Mouse (Mus musculus) embryonic facial prominence, embryonic 13.5 days (tissue): ENCODE measurements around the gene Cyp1a1. TPM values are rescaled to one million over a fixed set of nuclear protein-coding genes. Genes with fewer than 3 reads are reported as not detected.

Source experiments
- ATAC-seq: fragments of 200-750 bp; cut with Nextera tagmentation; 2 replicates; pipeline ENCODE4 v1.8.0; 2017; ENCODE audit warnings: low read depth; ENCODE audit not compliant: insufficient number of reproducible peaks, insufficient read depth, low FRiP score, low TSS enrichment
- H3K27ac ChIP-seq: fragments of 300-500 bp; sonication (generic); 2 replicates; pipeline ENCODE4 v1.5.1; 2015; ENCODE audit warnings: moderate library complexity, mild to moderate bottlenecking, inconsistent platforms
- H3K27me3 ChIP-seq: fragments of 300-500 bp; sonication (generic); 2 replicates; pipeline ENCODE4 v1.6.1; 2015; ENCODE audit warnings: mild to moderate bottlenecking, inconsistent platforms
- H3K36me3 ChIP-seq: fragments of 300-500 bp; sonication (generic); 2 replicates; pipeline ENCODE4 v1.6.1; 2015; ENCODE audit warnings: mild to moderate bottlenecking, inconsistent platforms
- H3K4me1 ChIP-seq: fragments of 300-500 bp; sonication (generic); 2 replicates; pipeline ENCODE4 v1.6.1; 2015; ENCODE audit warnings: inconsistent platforms
- H3K4me2 ChIP-seq: fragments of 300-500 bp; sonication (generic); 2 replicates; pipeline ENCODE4 v1.6.1; 2015; ENCODE audit warnings: moderate library complexity, mild to moderate bottlenecking, inconsistent platforms
- H3K4me3 ChIP-seq: fragments of 300-500 bp; sonication (generic); 2 replicates; pipeline ENCODE4 v1.5.1; 2015; ENCODE audit warnings: mild to moderate bottlenecking, inconsistent platforms
- H3K9ac ChIP-seq: fragments of 300-500 bp; sonication (generic); 2 replicates; pipeline ENCODE4 v1.6.1; 2015; ENCODE audit warnings: mild to moderate bottlenecking, inconsistent platforms
- H3K9me3 ChIP-seq: fragments of 300-500 bp; sonication (generic); 2 replicates; pipeline ENCODE4 v1.6.1; 2016; ENCODE audit warnings: inconsistent platforms
- WGBS: fragments of 180-500 bp; shearing (Covaris S2); methylation state at CpG from one replicate; pipeline ENCODE4 v1.1.7; 2015; ENCODE audit warnings: mixed read lengths; 5-methylcytosine and 5-hydroxymethylcytosine counted together
- polyA plus RNA-seq: library from polyadenylated mRNA; unstranded; fragments of >200 nt; fragmentation: Nextera tagmentation; extraction: Ambion mirVana; gene quantifications from 2 replicates; pipeline ENCODE4 v1.2.1, GENCODE M21; 2015

Gene Cyp1a1
- polyA plus RNA-seq, 1 experiment from 2014 or later = not detected

DNA sequence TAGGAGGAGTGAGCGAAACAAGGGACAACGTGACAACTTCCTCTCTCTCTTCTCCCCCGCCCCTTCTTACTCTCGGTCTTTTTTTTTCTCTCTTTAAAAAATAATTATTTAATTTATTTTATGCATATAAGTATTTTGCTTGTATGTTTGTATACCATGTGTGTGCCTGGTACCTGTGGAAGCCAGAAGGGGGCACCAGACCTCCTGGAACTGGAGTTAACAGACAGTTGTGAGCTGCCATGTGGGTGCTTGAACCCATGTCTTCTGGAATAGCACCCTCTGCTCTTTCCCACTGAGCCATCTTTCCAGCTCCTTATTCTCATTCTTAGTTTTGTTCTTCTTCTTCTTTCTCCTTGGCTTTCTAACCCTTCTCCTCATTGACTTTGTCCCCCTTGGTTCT, 28.8 kb upstream of the Cyp1a1 start:
- Histone ChIP-seq H3K27me3 (peaks cover 12% of the 10 kb centered on the region), H3K4me2 (no peak overlapping the region), H3K9ac (no peak overlapping the region), H3K27ac (no peak overlapping the region), H3K4me1 (peaks cover 4% of the 10 kb centered on the region), H3K9me3 (no peaks in the 10 kb centered on the region), H3K4me3 (no peak overlapping the region), H3K36me3 (no peaks in the 10 kb centered on the region)
- 80% methylated on average over 4 of the region's 4 CpGs for WGBS
- ATAC-seq = no peak

DNA sequence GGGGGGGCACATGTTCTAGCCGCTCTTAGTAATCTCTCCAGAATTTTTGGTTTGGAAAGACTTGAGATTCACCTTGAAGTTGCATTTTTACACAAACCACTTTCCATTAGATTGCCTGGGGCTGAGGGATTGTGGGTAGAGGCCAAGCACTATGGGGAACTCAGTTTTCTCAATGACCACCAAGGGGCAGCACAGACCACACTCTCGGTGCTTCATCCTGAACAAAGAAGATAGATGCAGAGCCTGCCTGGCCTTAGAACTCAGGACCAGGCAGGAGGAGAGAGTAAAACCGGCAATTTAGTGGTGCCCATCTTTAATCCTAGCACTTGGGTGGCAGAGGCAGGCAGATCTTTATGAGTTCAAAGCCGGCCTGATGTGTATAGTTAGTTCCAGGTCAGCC, 28.0 kb upstream of the Cyp1a1 start:
- Histone ChIP-seq H3K4me1 (peaks cover 4% of the 10 kb centered on the region), H3K4me2 (no peak overlapping the region), H3K4me3 (no peak overlapping the region), H3K27ac (no peak overlapping the region), H3K36me3 (no peaks in the 10 kb centered on the region), H3K27me3 (peaks cover 4% of the 10 kb centered on the region; the same call in 1 of the 2 replicates), H3K9me3 (no peaks in the 10 kb centered on the region), H3K9ac (no peak overlapping the region)
- no peak for ATAC-seq
- WGBS = 27% methylated on average over 4 of the region's 4 CpGs

DNA sequence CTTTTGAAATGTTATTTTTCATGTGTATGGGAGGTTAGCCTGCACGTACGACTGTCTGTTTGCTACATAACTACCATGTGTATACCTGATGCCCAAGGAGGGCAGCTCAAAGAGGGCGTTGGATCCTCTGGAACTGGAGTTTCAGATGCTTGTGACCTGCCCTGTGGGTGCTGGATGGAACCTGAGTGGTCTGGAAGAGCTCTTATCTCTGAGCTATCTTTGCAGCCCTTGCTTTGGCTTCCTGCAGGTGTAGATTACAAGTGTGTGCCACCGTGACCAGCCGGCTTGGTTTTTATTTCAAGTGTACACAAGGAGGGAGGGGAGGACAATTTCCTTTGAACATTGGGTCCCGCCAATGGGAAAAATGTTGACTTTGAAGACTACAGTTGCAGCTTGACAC, 27.2 kb upstream of the Cyp1a1 start:
- Histone ChIP-seq H3K27ac (no peak overlapping the region), H3K36me3 (no peaks in the 10 kb centered on the region), H3K4me2 (no peak overlapping the region), H3K9me3 (no peaks in the 10 kb centered on the region), H3K4me1 (peaks cover 4% of the 10 kb centered on the region), H3K27me3 (no peaks in the 10 kb centered on the region), H3K9ac (no peak overlapping the region), H3K4me3 (no peak overlapping the region)
- WGBS = 62% methylated on average over 6 of the region's 6 CpGs
- no peak for ATAC-seq

- Histone ChIP-seq H3K9me3 (no peaks in the 10 kb centered on the region), H3K4me2 (no peak overlapping the region), H3K27me3 (no peaks in the 10 kb centered on the region), H3K36me3 (no peaks in the 10 kb centered on the region), H3K4me3 (no peak overlapping the region), H3K9ac (no peak overlapping the region), H3K4me1 (no peaks in the 10 kb centered on the region), H3K27ac (no peak overlapping the region)
- 67% methylated on average over 3 of the region's 3 CpGs for WGBS
- ATAC-seq = no peak
These were observed 26.2 kb upstream of the Cyp1a1 start for GRCm38 (mm10) chr9:57661552-57661951.

GRCm38 (mm10) chr9:57664616-57665015, 23.1 kb upstream of the Cyp1a1 start:
- Histone ChIP-seq H3K9ac (no peak overlapping the region), H3K4me2 (no peak overlapping the region), H3K27me3 (no peaks in the 10 kb centered on the region), H3K36me3 (no peaks in the 10 kb centered on the region), H3K4me3 (no peak overlapping the region), H3K9me3 (no peaks in the 10 kb centered on the region), H3K4me1 (no peaks in the 10 kb centered on the region), H3K27ac (no peak overlapping the region)
- ATAC-seq = no peak
- 59% methylated on average over 7 of the region's 7 CpGs for WGBS

DNA sequence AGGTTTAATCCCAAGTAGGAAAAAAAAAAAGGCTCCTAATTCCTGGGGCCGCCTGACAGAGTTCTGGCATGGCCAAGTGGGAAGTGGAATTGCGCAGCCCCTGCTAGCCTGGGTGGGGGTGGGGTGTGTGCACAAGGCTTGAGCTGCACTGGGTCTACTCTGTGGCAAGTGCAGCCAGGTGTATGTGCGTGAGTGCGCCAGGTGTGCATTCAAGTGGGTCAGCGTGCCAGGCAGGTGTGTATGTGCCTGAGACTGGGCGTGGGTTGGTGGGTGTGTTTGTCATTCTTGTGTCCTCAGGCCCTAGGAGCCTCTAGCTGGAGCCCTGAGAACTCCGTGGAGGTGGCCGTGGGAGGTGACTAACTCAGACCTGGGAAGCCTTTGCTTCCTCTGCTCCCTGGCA, 21.2 kb upstream of the Cyp1a1 start:
- Histone ChIP-seq H3K9me3 (no peaks in the 10 kb centered on the region), H3K27ac (no peak overlapping the region), H3K4me2 (no peak overlapping the region), H3K4me1 (no peaks in the 10 kb centered on the region), H3K4me3 (no peak overlapping the region), H3K9ac (no peak overlapping the region), H3K36me3 (no peaks in the 10 kb centered on the region), H3K27me3 (no peaks in the 10 kb centered on the region)
- 81% methylated on average over 8 of the region's 8 CpGs for WGBS
- ATAC-seq = no peak

- Histone ChIP-seq H3K9me3 (no peaks in the 10 kb centered on the region), H3K4me2 (no peak overlapping the region), H3K9ac (no peak overlapping the region), H3K4me1 (no peaks in the 10 kb centered on the region), H3K27me3 (no peaks in the 10 kb centered on the region), H3K36me3 (no peaks in the 10 kb centered on the region), H3K4me3 (no peak overlapping the region), H3K27ac (no peak overlapping the region)
- 68% methylated on average over 3 of the region's 3 CpGs for WGBS
- no peak for ATAC-seq
These were observed 20.6 kb upstream of the Cyp1a1 start for GRCm38 (mm10) chr9:57667136-57667535.

DNA sequence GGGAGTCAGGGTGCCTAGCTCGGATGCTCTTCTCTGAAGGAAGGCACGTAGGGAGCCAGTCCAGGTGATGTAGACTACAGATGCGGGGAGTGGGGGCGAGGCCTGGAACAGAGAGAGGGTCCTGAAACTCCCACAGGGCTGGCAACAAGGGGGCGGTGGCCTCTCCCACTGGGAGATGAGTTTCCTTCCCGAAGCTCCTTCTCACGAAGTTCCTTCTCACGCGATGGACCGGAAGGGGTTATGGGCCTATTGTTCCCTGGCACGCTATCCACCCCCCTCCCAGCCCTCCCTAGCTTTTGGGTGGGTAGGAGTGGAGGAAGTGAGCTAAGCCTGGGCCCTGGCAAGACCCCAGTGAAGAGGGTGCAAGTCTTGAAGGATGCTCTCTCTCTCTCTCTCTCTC, 19.9 kb upstream of the Cyp1a1 start:
- no peaks in the 10 kb centered on the region for H3K9me3 ChIP-seq

DNA sequence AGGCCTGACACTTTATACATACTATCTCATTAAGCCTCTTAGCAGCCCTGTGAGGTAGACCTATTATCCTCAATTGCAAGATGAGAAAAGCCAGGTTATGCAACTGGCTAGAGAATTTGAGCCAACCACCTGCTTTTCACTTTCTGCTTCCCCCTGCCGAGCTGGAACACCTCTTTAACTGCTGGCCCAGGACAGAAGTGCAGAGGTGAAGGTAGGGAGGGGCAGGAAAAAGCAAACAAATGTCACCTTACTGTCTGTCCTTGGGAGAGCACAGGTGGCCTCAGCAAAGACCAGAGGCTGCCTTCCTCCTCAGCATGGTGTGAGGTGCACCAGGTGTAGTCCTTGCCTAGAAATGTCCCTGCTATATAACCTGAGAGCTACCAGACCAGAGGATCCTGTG, 19.5 kb upstream of the Cyp1a1 start:
- no peak for ATAC-seq
- Histone ChIP-seq H3K4me1 (no peaks in the 10 kb centered on the region), H3K27ac (no peak overlapping the region), H3K9ac (no peak overlapping the region), H3K36me3 (no peaks in the 10 kb centered on the region), H3K27me3 (no peaks in the 10 kb centered on the region), H3K4me2 (no peak overlapping the region), H3K4me3 (no peak overlapping the region), H3K9me3 (no peaks in the 10 kb centered on the region)
- WGBS = 31% methylated on average over 1 of the region's 1 CpGs

More for the DNA sequence above, 19.9 kb upstream of the Cyp1a1 start:
- Histone ChIP-seq H3K27ac (no peak overlapping the region), H3K4me3 (no peak overlapping the region), H3K9ac (no peak overlapping the region), H3K36me3 (no peaks in the 10 kb centered on the region), H3K27me3 (no peaks in the 10 kb centered on the region), H3K4me1 (no peaks in the 10 kb centered on the region), H3K4me2 (no peak overlapping the region)
- 64% methylated on average over 11 of the region's 11 CpGs for WGBS
- ATAC-seq = no peak

DNA sequence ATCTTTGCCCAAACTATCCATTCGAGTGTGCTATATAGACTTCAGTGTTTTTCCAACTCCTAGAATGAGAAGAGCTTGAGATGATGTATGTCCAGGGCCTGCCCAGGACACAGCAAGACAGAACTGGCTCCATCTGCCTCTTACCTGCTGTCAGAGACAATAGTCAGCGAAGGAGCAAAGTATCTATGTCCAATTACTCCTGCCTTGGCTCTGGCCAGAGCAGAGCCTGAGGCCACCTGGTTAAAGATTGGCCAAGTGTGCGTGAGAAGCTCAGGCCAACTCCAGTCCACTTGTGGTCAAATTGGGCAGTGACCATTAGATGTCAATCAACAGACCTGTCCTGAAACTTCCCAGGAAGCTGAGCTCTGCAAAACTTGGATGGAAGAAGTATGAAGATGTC, 18.2 kb upstream of the Cyp1a1 start:
- 77% methylated on average over 3 of the region's 3 CpGs for WGBS
- H3K27ac ChIP-seq = no peak overlapping the region
- H3K27me3 ChIP-seq = no peaks in the 10 kb centered on the region
- no peak for ATAC-seq
- H3K4me1 ChIP-seq = no peaks in the 10 kb centered on the region
- no peak overlapping the region for H3K4me2 ChIP-seq
- no peaks in the 10 kb centered on the region for H3K36me3 ChIP-seq
- no peak overlapping the region for H3K4me3 ChIP-seq
- no peak overlapping the region for H3K9ac ChIP-seq
- H3K9me3 ChIP-seq = no peaks in the 10 kb centered on the region

DNA sequence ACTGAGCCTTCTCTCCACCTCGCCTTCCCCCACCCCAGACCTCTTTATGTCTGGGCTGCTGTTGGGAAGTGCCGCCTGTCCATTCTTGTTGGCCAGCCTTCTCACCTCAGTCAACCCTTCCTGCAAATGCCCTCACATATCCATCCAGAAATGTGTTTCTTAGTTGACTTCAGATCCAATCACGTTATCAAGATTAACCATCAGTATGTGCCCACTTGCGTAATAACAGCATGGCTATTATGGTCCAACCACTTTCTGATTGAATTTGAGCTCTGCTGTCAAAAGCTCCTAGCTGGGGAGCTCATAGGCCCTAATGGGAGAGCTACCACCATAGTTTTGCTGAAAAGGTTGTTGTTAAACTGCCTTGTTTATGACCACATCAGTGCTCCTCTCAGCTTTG, 16.7 kb upstream of the Cyp1a1 start:
- no peak overlapping the region for H3K9ac ChIP-seq
- H3K4me2 ChIP-seq = no peak overlapping the region
- no peaks in the 10 kb centered on the region for H3K9me3 ChIP-seq
- H3K27ac ChIP-seq = no peak overlapping the region
- ATAC-seq = no peak
- H3K27me3 ChIP-seq = no peaks in the 10 kb centered on the region
- no peaks in the 10 kb centered on the region for H3K4me1 ChIP-seq
- 85% methylated on average over 4 of the region's 4 CpGs for WGBS
- no peak overlapping the region for H3K4me3 ChIP-seq
- no peaks in the 10 kb centered on the region for H3K36me3 ChIP-seq

DNA sequence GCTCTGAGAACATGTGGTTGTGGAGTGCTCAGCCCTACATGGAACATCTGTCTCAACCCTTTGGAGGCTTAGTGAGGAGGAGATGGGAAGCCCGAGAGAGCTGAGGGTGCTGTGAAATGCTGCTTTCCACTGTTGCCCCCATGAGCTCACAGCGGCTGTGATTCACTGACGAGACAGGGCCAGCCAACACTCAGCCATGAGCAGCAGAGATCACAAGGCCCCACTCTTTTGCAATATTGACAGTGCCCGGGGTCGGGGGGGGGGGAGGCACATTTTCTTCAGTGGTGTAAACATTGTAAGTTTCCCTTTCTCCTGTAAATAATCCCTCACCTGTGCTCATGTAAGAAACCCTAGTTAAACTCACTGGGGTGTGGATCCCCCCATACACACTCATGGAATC, 16.2 kb upstream of the Cyp1a1 start:
- H3K9me3 ChIP-seq = no peaks in the 10 kb centered on the region
- no peak overlapping the region for H3K9ac ChIP-seq
- H3K27me3 ChIP-seq = no peaks in the 10 kb centered on the region
- 85% methylated on average over 5 of the region's 5 CpGs for WGBS
- H3K36me3 ChIP-seq = no peaks in the 10 kb centered on the region
- H3K4me3 ChIP-seq = no peak overlapping the region
- no peak for ATAC-seq
- no peak overlapping the region for H3K27ac ChIP-seq
- no peak overlapping the region for H3K4me2 ChIP-seq
- H3K4me1 ChIP-seq = no peaks in the 10 kb centered on the region

- Histone ChIP-seq H3K4me3 (no peak overlapping the region), H3K4me1 (no peaks in the 10 kb centered on the region)
- WGBS = 79% methylated on average over 10 of the region's 10 CpGs
These were observed 6.3 kb upstream of the Cyp1a1 start for GRCm38 (mm10) chr9:57681411-57681810.

More at GRCm38 (mm10) chr9:57681411-57681810, 6.3 kb upstream of the Cyp1a1 start:
- H3K9ac ChIP-seq = no peak overlapping the region
- no peak for ATAC-seq
- H3K9me3 ChIP-seq = no peaks in the 10 kb centered on the region
- no peak overlapping the region for H3K27ac ChIP-seq
- H3K27me3 ChIP-seq = no peaks in the 10 kb centered on the region
- no peak overlapping the region for H3K4me2 ChIP-seq
- no peaks in the 10 kb centered on the region for H3K36me3 ChIP-seq
